Mouse (Mus musculus): ENCODE measurements around the gene Kif26b. TPM values are rescaled to one million over a fixed set of nuclear protein-coding genes. Genes with fewer than 3 reads are reported as not detected.

The Kif26b gene
- polyA plus RNA-seq, 1 experiment = 0.16 TPM

GRCm38 (mm10) chr1:178634359-178635085, 105.6 kb downstream of the Kif26b start:
- TF ChIP-seq POLR2A (IDR thresholded peaks at IDR 0.05; ENCODE audit: control insufficient read depth, extremely low read depth, insufficient read depth, low read length, poor library complexity) = no peak
- TF ChIP-seq CTCF (IDR thresholded peaks at IDR 0.05; ENCODE audit: borderline replicate concordance, control insufficient read depth, extremely low read depth, insufficient read depth, low read length, poor library complexity) = no peak
- no peaks in the 10 kb centered on the region for H3K4me1 ChIP-seq (replicated peaks; ENCODE audit: control insufficient read depth, insufficient read depth, low read length)
- WGBS = 80% methylated on average over 19 of the region's 19 CpGs

GRCm38 (mm10) chr1:178635470-178635869, 106.5 kb downstream of the Kif26b start:
- 92% methylated on average over 4 of the region's 4 CpGs for WGBS
- no peak for DNase-seq
- Histone ChIP-seq H3K27ac (ENCODE audit: control insufficient read depth, insufficient read depth, low read length) (no peak overlapping the region), H3K4me1 (replicated peaks; ENCODE audit: control insufficient read depth, insufficient read depth, low read length) (no peaks in the 10 kb centered on the region), H3K36me3 (ENCODE audit: control insufficient read depth, insufficient read depth, low read length) (no peaks in the 10 kb centered on the region), H3K27me3 (ENCODE audit: control insufficient read depth, insufficient read depth, low read length) (no peaks in the 10 kb centered on the region), H3K4me3 (ENCODE audit: control insufficient read depth, insufficient read depth, low read length) (no peak overlapping the region)
- TF ChIP-seq POLR2A (IDR thresholded peaks at IDR 0.05; ENCODE audit: control insufficient read depth, extremely low read depth, insufficient read depth, low read length, poor library complexity) (no peak), CTCF (IDR thresholded peaks at IDR 0.05; ENCODE audit: borderline replicate concordance, control insufficient read depth, extremely low read depth, insufficient read depth, low read length, poor library complexity) (no peak)

More at GRCm38 (mm10) chr1:178634359-178635085, 105.6 kb downstream of the Kif26b start:
- no peaks in the 10 kb centered on the region for H3K36me3 ChIP-seq (ENCODE audit: control insufficient read depth, insufficient read depth, low read length)
- no peak for DNase-seq
- H3K27ac ChIP-seq (ENCODE audit: control insufficient read depth, insufficient read depth, low read length) = no peak overlapping the region
- H3K4me3 ChIP-seq (ENCODE audit: control insufficient read depth, insufficient read depth, low read length) = no peak overlapping the region
- no peaks in the 10 kb centered on the region for H3K27me3 ChIP-seq (ENCODE audit: control insufficient read depth, insufficient read depth, low read length)

DNA sequence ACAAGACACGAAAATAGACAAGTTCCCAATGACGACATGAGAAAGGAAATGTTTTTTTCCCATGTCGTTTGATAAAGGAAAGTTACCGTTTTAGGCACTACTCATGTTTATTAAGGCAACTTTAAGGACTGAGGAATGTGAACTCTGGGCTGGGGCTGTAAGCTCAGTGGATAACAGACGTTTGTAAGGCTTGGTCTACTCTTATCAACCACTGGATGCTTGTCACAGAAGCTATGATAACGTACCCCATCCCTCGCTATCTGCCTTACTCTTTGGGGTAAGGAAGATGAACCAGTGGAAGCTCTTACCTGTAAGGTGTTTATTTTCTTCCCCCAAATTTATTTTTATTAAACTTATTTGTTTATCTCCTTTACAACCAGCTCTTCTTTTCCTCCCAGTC, 108.4 kb downstream of the Kif26b start:
- Histone ChIP-seq H3K36me3 (ENCODE audit: control insufficient read depth, insufficient read depth, low read length) (no peaks in the 10 kb centered on the region), H3K4me1 (replicated peaks; ENCODE audit: control insufficient read depth, insufficient read depth, low read length) (no peaks in the 10 kb centered on the region), H3K27me3 (ENCODE audit: control insufficient read depth, insufficient read depth, low read length) (no peaks in the 10 kb centered on the region), H3K27ac (ENCODE audit: control insufficient read depth, insufficient read depth, low read length) (no peak overlapping the region), H3K4me3 (ENCODE audit: control insufficient read depth, insufficient read depth, low read length) (no peak overlapping the region)
- TF ChIP-seq CTCF (IDR thresholded peaks at IDR 0.05; ENCODE audit: borderline replicate concordance, control insufficient read depth, extremely low read depth, insufficient read depth, low read length, poor library complexity) = no peak
- no peak for TF ChIP-seq POLR2A (IDR thresholded peaks at IDR 0.05; ENCODE audit: control insufficient read depth, extremely low read depth, insufficient read depth, low read length, poor library complexity)
- no peak for DNase-seq
- WGBS = 92% methylated on average over 7 of the region's 7 CpGs

DNA sequence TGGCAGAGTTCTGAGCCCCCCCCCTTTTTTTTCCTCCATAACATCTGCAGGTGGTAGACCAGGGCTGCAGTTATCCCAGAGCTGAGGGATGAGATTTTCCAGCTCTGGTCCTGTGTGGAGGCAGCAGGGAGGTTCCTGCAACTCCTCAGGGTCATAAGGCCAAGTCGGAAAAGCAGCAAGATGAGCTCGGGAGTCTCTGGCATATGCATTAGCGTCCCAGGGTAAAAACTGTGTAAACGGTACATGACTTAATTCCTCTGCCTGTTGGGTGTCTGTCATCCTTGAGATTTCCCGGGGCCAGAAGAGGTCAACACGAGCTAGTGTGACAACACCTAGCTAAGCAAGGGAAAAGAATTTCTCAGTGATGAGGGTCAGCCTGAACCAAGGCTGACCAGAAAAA, 111.0 kb downstream of the Kif26b start:
- WGBS = 93% methylated on average over 6 of the region's 6 CpGs
- no peaks in the 10 kb centered on the region for H3K27me3 ChIP-seq (ENCODE audit: control insufficient read depth, insufficient read depth, low read length)
- no peak overlapping the region for H3K27ac ChIP-seq (ENCODE audit: control insufficient read depth, insufficient read depth, low read length)
- H3K36me3 ChIP-seq (ENCODE audit: control insufficient read depth, insufficient read depth, low read length) = no peaks in the 10 kb centered on the region
- H3K4me1 ChIP-seq (replicated peaks; ENCODE audit: control insufficient read depth, insufficient read depth, low read length) = no peaks in the 10 kb centered on the region
- no peak for TF ChIP-seq CTCF (IDR thresholded peaks at IDR 0.05; ENCODE audit: borderline replicate concordance, control insufficient read depth, extremely low read depth, insufficient read depth, low read length, poor library complexity)
- TF ChIP-seq POLR2A (IDR thresholded peaks at IDR 0.05; ENCODE audit: control insufficient read depth, extremely low read depth, insufficient read depth, low read length, poor library complexity) = no peak
- no peak for DNase-seq
- H3K4me3 ChIP-seq (ENCODE audit: control insufficient read depth, insufficient read depth, low read length) = no peak overlapping the region

DNA sequence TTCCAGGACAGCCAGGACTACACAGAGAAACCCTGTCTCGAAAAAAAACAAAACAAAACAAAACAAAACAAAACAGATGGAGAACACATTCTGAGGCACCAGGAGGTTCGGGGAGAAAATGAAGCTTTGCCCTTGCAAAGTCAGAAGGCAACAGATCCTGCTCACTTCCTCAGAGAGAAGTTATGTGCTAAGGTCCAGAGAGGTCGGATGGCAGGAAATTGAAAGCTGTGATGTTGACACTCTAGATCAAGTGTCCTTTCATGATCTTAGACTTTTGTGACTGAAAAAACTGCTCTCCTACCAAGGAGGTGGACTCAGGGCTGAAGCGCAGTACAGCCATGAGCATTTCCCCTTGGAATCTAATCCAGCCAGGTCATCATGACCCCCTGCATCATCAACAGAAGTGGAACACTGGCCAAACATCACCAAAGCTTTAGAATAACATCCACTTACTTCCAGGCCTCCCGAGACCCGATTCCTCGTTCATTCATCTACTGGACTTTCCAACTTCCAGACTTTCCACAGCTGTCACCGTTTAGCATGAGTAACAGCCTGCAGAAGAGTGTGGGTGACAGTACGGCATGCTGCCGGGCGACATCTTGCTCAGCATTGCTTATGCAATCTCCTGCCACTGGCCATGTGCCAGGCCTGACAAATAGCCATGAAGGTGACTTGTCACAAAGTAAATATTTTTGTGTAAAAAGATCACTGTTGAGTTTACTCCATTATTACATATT, 112.0 kb downstream of the Kif26b start:
- no peak overlapping the region for H3K27ac ChIP-seq (ENCODE audit: control insufficient read depth, insufficient read depth, low read length)
- WGBS = 91% methylated on average over 11 of the region's 11 CpGs
- H3K36me3 ChIP-seq (ENCODE audit: control insufficient read depth, insufficient read depth, low read length) = no peaks in the 10 kb centered on the region
- H3K4me1 ChIP-seq (replicated peaks; ENCODE audit: control insufficient read depth, insufficient read depth, low read length) = no peaks in the 10 kb centered on the region
- TF ChIP-seq POLR2A (IDR thresholded peaks at IDR 0.05; ENCODE audit: control insufficient read depth, extremely low read depth, insufficient read depth, low read length, poor library complexity) (no peak), CTCF (IDR thresholded peaks at IDR 0.05; ENCODE audit: borderline replicate concordance, control insufficient read depth, extremely low read depth, insufficient read depth, low read length, poor library complexity) (no peak)
- DNase-seq = no peak
- H3K27me3 ChIP-seq (ENCODE audit: control insufficient read depth, insufficient read depth, low read length) = no peaks in the 10 kb centered on the region
- no peak overlapping the region for H3K4me3 ChIP-seq (ENCODE audit: control insufficient read depth, insufficient read depth, low read length)

DNA sequence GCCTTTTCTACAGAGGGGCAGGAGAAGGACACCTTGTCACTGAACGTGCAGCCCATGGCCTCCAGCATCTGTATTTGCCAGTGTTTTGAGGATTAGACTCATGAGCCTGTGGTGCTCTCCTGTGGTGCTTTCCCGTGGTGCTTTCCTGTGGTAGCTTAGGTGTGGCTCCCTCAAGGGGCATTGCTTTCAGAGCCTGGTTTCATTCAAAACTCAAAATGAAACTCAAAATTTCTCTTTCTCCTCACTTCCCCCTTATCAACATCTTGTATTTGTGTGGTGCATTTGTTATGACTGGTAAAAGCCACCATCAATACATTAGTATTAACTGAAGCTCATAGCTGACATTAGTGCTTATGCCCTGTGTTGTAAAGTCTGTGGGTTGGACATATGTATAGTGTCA, 112.9 kb downstream of the Kif26b start:
- DNase-seq = no peak
- H3K27me3 ChIP-seq (ENCODE audit: control insufficient read depth, insufficient read depth, low read length) = no peaks in the 10 kb centered on the region
- H3K27ac ChIP-seq (ENCODE audit: control insufficient read depth, insufficient read depth, low read length) = no peak overlapping the region
- no peaks in the 10 kb centered on the region for H3K4me1 ChIP-seq (replicated peaks; ENCODE audit: control insufficient read depth, insufficient read depth, low read length)
- 70% methylated on average over 2 of the region's 2 CpGs for WGBS
- TF ChIP-seq CTCF (IDR thresholded peaks at IDR 0.05; ENCODE audit: borderline replicate concordance, control insufficient read depth, extremely low read depth, insufficient read depth, low read length, poor library complexity) (no peak), POLR2A (IDR thresholded peaks at IDR 0.05; ENCODE audit: control insufficient read depth, extremely low read depth, insufficient read depth, low read length, poor library complexity) (no peak)
- no peak overlapping the region for H3K4me3 ChIP-seq (ENCODE audit: control insufficient read depth, insufficient read depth, low read length)
- no peaks in the 10 kb centered on the region for H3K36me3 ChIP-seq (ENCODE audit: control insufficient read depth, insufficient read depth, low read length)
